Mouse (Mus musculus) thymus, adult 18-20 months (tissue): ENCODE measurements at regions not wholly inside any gene's neighbourhood (a gene's known extent, or its start where the extent isn't known, plus 50 kb on each side); places are given as distances from the start of the nearest gene placed in this dataset.

ENCODE experiments used
- DNase-seq, 2 experiments: peaks; one replicate each; pipeline ENCODE4 v3.0.0; 2022; ENCODE audit warnings: mixed read lengths in 2 of 2

DNA sequence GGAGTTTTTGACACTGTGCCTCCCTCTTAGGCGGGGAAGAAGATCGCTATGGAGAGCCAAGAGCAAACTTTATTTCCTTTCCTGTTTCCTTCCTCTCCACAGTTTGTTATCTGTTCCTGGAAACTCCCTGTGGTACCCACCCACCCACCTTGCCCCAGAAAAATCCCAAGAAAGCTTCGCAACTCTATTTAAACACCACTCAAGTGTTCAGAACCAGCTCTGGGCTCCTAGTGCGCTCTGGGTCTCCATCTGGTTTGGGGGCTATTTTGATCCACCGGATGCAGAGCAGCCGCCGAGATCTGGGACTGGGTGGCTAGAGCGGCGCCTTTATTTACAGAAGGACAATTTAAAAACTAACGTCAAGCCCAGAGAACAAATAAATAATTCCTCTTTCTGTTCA is 158.6 kb downstream of the Trim29 start:
- no peak for DNase-seq

DNA sequence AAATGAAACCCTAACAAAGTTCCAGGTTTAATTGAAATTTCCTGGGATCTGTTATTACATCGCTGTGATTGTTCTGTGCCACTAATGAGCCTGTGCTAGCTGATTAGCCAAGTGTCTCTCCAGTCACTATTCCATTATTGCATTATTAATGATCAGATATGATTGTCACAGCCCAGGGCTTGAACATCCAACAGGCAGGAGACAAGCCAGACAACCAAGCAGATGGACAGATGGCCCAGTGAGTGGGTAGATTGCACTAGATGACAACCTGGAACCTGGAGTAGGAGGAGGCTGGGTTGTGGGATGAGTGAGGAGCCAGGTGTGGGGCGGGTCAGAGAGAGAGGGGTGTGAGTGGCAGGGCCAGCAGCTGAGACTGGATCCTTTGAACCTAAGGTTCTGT is 161.6 kb downstream of the Trim29 start:
- no peak for DNase-seq

DNA sequence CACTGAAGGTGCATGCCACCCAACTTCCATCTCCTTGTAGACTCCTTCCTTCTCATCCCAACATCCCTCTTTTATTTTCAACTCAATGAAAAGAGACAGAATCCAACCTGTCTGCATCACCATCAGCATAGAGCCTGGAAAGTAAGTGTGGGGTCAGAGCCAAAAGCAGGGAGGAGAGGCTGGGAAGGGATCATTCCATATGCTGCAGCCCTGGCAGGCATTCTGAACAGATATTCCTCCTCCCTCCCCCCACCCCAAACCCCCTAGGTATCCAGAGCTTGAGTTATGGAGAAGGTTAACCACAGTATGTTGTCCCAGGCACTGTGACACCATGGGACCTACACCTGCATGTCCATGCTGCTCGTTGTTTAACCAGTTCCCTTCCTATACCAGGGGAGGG is 162.5 kb downstream of the Trim29 start:
- no peak for DNase-seq

DNA sequence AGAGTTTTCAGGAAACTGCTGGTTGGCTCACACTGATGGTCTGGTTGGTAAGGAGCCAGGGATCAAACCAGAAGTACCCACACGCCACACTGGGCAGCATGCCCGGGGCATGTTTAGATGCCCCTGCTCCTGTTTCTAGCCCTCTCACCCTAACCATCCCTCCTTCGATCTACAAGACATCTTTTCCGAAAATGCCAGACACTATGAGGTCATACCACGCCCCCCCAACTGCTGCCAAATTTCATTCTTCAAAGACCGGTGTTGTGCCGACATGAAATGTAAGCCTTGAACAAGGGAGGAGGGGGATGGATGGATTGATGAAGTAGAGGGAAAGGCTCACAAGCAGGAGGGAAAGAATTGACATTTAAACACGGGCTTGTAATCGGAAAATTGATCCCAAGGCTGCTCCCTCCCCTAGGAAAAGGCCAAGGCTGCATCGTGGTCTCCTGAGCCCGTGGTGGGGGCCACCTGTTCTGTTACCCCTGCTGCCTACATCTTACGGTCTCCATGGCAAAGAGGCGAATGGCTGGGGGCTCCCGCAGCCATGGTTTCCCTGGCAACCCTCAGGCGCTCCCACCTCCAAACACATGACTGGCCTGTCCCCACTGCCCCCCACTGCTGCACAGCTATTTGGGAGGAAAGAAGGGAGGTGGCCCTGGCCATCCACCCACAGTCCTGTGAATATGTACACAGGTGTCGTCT is 163.1 kb downstream of the Trim29 start:
- DNase-seq: no peak

DNA sequence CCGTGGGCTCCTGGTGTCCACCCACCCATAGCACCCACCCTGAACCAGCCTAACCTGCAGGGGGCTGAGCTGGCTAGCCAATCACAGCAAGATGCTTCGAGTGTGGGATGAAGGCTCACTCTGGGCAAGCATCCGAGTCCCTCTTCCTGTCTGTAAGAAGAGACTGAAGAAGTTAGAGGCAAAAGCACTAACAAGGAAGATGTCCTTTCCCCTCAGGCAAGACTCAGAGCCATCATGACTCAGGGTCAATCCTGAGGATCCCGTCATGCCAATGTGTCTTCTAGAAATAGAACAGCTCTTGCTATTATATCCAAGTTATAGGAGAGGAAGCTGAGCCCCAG is 163.6 kb downstream of the Trim29 start:
- DNase-seq: no peak

DNA sequence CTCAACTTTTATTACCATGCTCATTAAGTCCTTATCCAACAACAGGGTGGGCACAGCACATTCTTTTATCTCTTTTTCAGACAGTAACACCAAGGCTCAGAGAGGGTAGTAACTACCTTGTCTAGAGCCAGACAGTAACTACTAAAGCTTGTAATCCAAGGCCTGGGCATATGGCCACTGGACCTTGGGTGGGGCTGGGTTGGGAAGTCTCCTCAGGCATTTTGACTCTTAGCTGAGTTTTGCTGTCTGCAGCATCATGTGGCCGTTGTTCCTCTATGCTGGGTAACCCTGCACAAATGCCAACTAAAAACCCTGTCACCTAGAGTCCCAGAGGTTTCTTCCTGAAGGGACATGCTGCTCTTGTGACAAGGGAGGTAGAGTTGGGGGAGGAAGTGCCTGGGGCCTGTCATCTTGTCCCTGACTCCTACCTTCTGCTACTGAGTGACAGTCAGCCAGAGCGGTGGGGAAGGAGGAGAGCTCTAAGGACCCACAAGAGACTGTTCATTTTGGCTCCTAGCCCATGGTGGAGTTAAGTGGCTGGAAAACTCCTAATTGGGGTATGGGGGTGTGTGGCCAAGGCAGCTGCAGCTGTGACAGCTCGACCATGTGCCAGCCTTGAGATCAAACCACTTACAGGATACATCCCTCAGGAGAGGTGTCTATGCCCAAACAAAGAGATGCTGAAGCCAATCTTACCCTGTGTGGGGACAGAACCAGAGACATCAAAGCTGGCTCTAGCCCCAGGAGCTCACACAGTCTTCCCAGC is 170.4 kb downstream of the Trim29 start:
- no peak for DNase-seq

DNA sequence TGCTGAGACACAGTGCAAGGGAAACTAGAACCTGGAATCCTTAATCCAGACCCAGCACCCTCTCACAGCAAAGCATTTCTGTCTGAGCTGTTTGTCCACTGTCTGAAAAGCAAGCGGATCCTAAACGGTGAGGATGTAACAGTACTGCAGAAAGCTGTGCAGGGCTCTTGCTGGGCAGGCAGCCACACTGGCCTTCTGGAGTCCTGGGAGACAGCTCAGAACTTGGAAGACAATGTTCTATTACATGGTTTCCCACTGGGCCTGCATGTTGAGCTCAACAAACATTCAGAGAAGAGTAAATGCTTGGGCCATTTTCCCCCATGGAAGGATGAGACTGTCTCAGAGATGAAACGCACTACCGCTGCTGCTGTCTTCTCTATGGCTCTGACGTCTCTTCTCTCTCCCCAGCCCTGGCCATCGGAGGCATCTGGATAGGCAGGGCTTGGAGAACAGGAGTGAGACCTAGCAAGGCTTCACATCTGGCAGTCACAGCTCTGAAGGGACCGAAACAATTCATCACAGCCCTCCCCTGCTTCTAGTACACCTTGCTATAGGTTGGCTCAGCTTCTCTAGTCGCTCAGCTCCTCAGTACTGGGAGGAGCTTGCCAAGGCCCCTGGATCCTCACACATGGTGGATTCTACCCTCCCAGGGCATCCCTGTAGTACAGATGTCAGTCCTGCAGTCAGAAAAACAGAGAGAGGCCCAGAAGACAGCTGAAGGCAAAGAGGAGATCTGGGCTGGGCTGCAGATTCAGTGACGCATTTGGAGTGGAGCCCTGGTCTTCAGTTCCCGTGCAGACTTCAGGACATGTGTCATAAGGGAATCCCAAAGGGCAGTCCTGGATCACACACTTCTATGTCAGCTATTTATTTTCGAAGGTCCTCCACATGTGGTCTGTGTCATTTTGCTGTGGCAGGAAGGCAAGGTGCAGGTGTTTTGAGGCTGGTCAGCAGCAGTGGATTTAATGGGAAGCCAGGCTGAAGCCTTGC is 171.7 kb downstream of the Trim29 start:
- no peak for DNase-seq

DNA sequence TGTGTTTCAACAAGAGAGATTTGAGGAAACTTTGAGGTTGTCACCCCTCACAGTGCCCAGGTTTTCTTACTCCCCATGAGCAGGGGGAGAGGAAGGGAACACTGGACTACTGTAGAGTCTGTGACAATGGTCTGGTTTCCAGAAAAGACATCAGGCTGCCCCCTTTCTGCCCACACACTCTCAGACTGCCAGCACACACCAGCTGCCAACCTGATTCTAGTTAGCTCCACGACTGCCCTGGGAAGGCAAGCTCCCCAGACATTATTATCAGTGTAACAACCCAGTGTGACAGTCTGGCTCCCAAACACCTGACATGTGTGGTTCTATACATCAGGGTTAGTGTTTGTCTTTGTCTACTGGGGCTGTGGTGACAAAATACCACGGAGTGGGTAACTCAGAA is 172.5 kb downstream of the Trim29 start:
- no peak for DNase-seq

DNA sequence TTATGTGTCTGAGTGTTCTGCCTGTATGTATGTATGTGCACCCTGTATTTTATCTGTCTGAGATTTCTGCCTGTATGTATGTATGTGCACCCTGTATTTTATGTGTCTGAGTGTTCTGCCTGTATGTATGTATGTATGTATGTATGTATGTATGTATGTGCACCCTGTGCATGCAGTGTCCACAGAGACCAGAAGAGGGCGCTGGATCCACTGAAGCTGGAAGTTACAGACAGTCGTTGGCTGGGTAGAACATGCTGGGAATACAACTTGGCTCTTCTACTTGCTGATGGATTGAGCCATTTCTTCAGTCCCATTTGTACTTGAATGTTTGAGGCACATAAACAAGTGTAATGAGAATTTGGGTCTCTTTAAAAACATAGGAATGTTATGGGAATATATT is 173.3 kb downstream of the Trim29 start:
- DNase-seq: no peak

DNA sequence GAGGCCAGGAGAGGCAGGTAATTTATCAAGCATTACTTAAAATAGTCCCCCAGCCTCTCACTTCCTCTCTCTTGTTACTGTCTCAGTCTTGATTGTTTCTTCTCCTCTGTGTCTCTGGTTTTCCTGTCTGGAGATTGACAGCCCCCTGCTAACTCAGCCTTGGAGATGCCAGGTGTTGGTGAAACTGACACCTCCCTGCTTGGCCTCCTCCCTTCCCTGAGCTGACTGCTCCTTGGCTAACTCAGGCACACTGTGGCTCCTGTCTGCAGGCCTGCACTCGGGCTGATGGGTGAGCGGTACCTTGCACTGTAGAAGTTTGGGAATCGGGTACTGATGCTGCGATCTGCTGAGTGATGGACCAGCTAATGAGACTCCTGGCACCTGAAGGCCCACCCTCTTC is 176.1 kb downstream of the Trim29 start:
- DNase-seq: no peak

DNA sequence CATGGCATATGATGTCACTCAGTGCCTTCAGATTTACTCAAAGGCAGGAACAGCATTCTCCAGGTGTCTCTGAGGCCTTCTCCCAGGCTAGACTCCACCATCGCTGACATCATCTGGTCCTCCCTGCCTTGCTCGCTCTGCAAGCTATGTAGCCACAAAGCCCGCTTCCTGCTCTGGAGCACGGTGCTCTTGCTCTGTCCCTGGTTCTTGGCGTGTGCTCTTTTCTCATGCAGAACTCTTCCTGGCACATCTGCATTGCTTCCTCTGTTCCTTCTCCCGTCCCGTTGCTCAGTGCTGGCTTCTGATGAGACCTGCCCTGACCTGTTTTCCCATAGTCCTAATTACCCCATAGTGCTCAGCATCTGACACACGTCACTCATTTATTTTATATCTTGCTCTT is 178.6 kb downstream of the Trim29 start:
- no peak for DNase-seq

DNA sequence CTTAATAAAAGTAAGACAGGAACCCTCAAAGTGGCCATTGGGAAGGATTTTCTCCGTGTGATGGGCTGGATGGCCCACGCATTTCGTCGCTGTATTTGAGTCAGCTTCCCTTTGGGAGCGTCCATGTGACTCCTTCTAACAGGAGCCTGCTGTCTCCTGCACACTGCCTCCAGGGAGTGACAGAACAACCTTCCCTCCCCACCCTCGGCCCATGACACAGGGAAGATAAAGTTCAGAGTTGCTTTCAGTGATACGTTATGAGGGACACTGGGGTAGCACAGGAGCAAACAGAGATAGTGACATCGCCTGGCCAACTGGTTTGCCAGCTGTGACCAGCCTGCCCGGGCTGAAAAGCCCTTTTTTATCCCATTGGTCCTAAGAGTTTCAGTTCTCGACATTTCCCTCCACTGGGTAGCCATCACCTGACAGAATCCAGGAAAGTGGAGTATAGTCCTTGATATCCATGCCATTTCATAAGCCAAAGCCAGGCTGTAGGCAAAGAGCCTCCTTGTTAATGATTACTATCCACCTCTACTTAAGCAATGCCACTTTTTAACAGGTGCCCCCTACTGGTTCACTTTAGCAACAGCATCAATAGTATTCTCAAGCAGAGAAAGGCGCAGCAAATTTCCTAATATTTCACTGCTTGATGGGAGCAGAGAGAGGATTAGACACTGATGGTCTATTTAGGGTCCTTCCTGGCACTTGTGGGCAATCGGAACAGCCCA is 180.5 kb downstream of the Trim29 start:
- DNase-seq: no peak

DNA sequence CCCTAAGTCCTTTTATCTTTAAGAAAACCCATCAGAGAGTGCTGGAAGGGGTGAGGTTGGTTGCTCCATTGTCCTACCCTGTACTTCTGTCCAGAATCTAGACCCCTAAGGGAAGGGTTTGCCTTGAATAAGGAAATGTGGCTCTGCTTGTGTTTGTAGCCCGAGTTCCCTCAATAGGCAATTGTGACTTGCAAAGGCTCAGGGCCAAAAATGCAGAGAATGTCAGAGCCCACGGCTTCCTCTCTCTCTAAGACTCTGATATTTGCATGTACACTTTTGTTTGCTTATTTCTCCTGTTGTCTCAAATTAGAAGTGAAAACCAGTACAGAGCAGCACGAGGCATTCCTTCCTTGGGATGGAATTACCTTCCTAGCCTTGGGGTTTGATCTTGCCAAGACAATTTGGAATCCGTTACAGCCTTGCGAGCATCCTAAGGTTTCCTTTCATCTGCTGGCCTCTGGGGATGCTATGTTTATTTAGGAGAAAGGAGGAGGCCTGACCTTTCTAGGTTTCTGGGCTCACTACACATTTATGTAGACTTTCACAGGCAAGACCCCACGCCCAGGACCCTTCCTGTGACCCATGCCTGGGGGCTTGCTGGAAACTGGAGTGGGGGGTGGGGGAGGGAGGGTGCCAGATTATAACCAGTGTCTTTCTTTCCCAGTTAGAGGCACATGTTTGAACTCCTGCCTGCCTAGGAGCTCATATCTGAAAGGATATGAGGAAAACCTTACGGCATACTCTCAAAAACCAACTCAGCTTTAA is 181.8 kb downstream of the Trim29 start:
- no peak for DNase-seq

DNA sequence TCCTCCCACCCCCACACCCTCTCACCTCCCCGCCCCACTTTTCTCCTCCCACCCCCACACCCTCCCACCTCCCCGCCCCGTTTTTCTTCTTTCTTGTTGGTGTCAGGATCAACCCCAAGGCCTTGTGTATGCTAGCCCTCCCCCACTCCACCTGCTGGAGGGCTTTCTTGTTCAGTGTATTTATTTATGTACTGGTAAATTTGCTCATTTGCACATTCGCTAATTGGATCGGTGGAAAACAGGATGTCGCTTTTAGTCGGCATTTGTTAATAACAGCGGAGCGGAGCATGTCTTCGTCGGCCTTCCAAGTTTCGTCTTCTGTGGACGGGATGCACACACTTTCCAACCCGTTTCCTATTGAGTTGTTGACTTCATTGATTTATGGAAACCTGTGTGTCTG is 187.9 kb downstream of the Trim29 start:
- DNase-seq: no peak

DNA sequence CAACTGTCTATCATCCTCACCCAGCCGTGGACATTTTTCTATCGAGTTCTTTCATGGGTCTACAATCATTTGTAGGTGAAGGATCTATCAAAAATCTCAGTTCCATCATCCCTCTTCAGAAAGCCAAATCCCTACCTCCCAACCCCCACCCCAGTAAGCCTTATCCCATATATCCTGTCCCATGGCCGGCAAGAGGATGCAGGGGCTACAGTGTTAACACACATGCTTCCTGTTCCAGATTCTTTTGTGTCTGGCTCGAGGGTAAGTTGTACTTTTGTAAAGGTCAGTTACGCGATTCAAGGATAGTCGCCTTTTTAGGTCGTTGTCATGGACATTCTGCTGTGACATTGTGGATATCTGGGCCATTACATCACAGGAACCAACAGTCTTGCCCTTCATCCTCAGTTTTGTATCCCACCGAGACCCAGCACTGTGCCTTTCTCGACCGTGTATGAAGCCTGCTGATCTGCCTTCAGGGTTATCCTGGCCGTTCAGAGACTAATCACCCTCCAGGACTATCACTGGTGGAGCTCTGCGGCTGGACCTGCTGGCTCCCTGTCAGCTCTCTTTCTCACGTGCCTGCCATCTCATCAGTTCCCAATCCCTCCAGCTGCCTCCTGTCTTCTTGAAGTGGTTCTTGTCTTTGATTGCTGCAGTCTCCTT is 193.8 kb downstream of the Trim29 start:
- DNase-seq: no peak

DNA sequence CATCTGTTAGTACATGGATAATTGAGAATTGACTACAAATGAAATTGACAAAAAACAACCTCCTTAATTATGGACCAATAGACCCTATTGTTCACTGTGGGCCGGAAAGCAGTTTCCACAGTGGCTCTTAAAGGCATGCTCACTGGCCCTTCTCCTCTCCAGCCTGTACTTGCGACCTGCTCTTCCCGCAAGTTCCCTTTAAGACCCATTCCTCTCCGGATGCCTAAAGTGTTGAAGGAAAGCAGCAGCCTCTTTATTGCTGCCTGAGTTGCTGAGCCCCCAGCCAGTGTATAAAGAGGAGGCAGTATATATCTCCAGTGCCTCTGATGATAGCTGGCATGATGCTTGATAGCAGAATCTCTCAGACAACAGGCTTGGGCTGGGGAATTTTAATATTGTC is 195.2 kb downstream of the Trim29 start:
- DNase-seq: no peak

DNA sequence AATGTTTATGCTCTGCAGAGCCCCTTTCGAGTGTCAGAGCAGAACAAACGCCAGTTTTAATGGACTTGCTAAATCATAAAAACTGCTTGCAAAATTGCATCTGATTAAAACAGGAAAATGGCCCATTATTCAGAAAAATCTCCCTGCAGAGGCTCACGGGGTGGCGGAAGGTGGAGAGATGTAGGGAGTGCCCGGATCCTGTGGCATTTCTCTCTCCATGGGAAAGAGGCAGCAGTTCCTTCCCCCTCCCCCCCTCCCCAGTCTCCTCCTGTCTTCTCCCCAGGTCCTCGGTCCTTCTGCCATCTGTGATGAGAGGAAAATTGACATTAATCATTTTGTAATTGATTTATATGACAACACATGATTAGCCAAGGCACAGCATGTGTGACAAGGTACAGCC is 195.6 kb downstream of the Trim29 start:
- DNase-seq: no peak

DNA sequence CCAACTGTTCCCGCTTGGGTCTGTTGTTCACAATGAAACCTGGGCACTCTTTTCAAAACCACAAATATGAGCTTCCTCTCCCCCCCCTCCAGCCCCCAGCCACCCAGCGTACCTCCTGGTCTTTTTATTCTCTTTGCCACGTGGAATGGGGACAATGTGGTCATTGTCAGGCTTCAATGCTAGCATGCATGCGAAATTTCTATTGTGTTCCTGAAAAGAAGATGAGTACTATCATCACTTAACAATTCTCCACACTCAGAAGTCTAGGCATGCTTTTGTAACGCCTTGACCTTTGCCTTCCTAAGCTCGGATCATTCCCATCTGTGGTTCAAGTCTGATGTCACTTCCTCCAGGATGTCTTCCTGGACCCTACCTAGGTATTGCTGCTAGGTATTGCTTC is 202.2 kb downstream of the Trim29 start:
- DNase-seq: no peak

DNA sequence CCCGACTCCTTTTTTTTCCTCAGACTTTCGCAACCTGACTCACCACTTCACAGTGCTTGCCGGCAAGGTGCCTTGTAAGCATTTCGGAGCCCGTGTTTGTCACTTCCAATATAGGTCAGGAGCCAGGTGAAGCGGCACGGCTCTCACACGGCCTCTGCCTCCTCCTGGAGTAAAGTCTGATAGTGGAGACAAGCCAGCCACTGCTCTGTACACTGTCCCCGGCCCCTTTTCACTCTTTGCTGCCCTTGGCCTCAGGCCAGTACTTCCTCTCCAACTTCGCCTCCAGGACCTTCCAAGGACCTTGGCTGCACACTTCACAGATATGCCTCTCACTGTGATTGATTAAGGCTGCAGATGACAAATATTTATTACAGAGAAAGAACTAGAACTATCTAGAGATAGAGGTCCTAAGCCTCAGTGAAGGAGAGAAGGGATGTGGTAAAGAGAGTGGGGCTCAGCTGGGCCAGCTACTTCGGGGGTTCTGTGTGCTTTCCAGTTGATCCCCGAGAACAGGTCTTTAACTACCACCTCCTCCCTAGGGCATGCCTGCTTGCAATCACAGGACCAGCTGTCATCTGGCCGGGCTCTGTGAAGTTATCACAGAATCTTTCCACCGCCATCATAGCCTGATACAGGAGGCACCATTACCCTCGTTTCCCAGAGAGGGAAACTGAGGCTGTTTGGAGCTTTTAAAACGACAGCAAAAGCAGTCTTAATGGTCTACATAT is 204.2 kb downstream of the Trim29 start:
- DNase-seq: no peak

DNA sequence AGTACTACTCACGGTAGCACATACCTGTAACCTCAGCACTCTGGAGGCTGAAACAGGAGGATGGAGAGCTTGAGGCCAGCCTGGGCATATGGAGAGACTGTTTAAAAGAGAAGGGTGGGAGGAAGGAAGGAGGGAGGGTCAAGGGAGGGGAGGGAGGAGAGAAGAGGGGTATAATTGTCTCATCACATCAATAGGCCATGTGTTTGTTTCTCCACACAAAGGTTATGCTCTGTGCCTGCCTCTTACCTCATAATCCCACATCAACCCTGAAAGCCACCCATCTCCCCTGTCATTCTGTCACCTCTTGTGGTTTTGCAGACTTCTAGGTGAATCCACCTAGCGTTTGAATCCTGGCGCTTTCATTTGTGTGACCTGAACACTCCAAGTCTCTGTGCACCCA is 210.3 kb downstream of the Trim29 start:
- DNase-seq: no peak
